Mouse (Mus musculus) kidney, adult 2 months (tissue): ENCODE measurements around the gene Neurl4. TPM values are rescaled to one million over a fixed set of nuclear protein-coding genes. Genes with fewer than 3 reads are reported as not detected.
"Not testable (repeated sequence)": the region's sequence is repeated elsewhere in the genome, so short reads cannot be mapped to it uniquely, and the experiment has no call there.

Experiments
- DNase-seq: peaks from one replicate; pipeline ENCODE4 v3.0.0; 2021
- H3K27ac ChIP-seq: fragments of 200-500 bp; 2 replicates; pipeline ENCODE4 v1.5.1; 2012; ENCODE audit warnings: low read depth, low read length, control low read depth, inconsistent platforms; ENCODE audit not compliant: insufficient read depth
- H3K27me3 ChIP-seq: fragments of 200-500 bp; replicated peaks from 2 replicates; pipeline ENCODE4 v1.6.1; 2012; ENCODE audit warnings: mild to moderate bottlenecking, moderate library complexity, low read length, inconsistent platforms; ENCODE audit not compliant: control insufficient read depth, insufficient read depth
- H3K36me3 ChIP-seq: fragments of 200-500 bp; 2 replicates; pipeline ENCODE4 v1.6.1; 2012; ENCODE audit warnings: mild to moderate bottlenecking, moderate library complexity, low read length, inconsistent platforms; ENCODE audit not compliant: control insufficient read depth, insufficient read depth
- H3K4me1 ChIP-seq: fragments of 200-500 bp; 2 replicates; pipeline ENCODE4 v1.6.1; 2011; ENCODE audit warnings: low read length; ENCODE audit not compliant: control insufficient read depth, insufficient read depth
- H3K4me3 ChIP-seq: fragments of 200-500 bp; 2 replicates; pipeline ENCODE4 v1.5.1; 2011; ENCODE audit warnings: mild to moderate bottlenecking, low read depth, low read length, control low read depth; ENCODE audit not compliant: insufficient read depth
- CTCF ChIP-seq: fragments of 200-500 bp; conservative IDR thresholded peaks from 2 replicates; pipeline ENCODE4 v1.5.1; 2011; ENCODE audit warnings: low read depth, mild to moderate bottlenecking, control low read depth, low read length, moderate library complexity, mixed read lengths; ENCODE audit not compliant: insufficient read depth, insufficient read length
- POLR2A ChIP-seq: fragments of 200-500 bp; IDR thresholded peaks from one replicate; pipeline ENCODE4 v1.6.1; 2011; ENCODE audit warnings: low read depth, low read length, control low read depth
- WGBS: fragments of 180-500 bp; shearing (Covaris S2); methylation state at CpG from one replicate; pipeline ENCODE4 v1.1.7; 2018; 5-methylcytosine and 5-hydroxymethylcytosine counted together
- polyA plus RNA-seq: library from polyadenylated mRNA; depleted of rRNA; stranded (reverse); fragments of >200 nt; gene quantifications from 2 replicates; pipeline ENCODE4 v1.2.3, GENCODE M21; 2012

The Neurl4 gene
- polyA plus RNA-seq, 1 experiment = 72.0 TPM

DNA sequence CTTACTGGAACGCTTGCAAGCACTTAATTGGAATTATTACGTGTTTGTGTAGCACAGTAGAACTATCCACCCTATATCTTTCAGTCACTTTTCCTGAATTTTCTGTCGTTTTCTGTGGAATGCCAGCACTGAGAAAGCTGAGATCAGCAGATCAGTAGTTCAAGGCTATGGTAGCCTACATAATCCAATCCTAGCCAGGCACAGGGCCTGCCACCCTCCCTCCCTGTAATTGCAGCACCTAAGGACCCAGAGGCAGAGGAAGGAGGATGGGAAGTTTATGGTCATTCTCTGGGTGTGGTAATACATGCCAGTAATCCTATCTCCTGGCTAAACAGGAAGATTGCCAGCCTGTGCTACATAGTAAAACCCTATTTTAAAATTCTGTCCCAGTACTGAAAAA lies 21.9 kb downstream of the Neurl4 start:
- no peak overlapping the region for H3K4me3 ChIP-seq
- H3K27me3 ChIP-seq = no peaks in the 10 kb centered on the region
- H3K27ac ChIP-seq = peak overlapping the region; percentile 20; the same call in 1 of the 2 replicates
- H3K4me1 ChIP-seq = peaks cover 6% of the 10 kb centered on the region; the same call in 1 of the 2 replicates
- 53% methylated on average over 3 of the region's 3 CpGs for WGBS
- TF ChIP-seq POLR2A (no peak), CTCF (no peak)
- H3K36me3 ChIP-seq = peaks cover 2% of the 10 kb centered on the region; the same call in 1 of the 2 replicates
- DNase-seq = no peak

DNA sequence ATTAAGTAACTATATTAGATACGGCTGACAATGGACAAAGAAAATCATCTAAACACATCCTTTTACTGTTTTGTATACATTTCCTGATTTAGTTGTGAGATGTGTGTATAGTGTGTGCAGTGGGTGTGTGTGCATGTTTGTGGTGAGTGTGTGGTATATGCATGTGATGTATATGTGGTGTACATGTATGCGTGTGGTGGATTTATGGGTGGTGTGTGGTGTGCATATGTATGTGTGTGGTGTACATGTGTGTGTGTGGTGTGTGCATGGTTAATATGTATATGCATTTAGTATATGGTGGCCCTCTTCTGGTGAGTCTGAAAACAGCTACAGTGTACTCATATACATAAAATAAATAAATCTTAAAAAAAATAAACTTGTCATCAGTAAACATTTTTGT lies 26.6 kb downstream of the Neurl4 start:
- TF ChIP-seq CTCF (no peak), POLR2A (no peak)
- no peaks in the 10 kb centered on the region for H3K27me3 ChIP-seq
- 98% methylated on average over 2 of the region's 2 CpGs for WGBS

DNA sequence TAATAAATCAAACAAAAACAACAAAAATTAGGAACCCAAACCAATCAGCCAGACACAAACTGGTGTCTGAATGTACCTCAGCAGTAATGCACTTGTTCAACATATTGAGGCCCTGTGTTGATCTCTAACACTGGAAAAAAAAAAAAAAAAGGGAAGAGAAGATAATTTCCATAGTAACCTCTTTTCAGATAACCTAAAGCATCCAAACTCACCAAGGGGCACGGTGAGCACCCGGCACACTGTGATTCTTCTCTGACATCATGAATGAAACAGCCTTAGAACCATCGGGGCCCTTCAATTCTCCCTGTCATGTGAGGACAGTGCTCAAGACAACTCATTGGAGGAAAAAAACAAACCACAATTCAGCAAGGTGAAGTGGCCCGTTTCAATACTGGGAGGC lies 28.8 kb downstream of the Neurl4 start:
- TF ChIP-seq POLR2A = no peak
- TF ChIP-seq CTCF = no peak
- Histone ChIP-seq H3K36me3 (no peaks in the 10 kb centered on the region), H3K4me3 (no peak overlapping the region), H3K27ac (no peak overlapping the region), H3K27me3 (no peaks in the 10 kb centered on the region), H3K4me1 (no peaks in the 10 kb centered on the region; the same call in 1 of the 2 replicates)
- 80% methylated on average over 4 of the region's 4 CpGs for WGBS
- DNase-seq = no peak

More for the DNA sequence above, 26.6 kb downstream of the Neurl4 start:
- no peak overlapping the region for H3K4me3 ChIP-seq
- H3K4me1 ChIP-seq = peaks cover 3% of the 10 kb centered on the region; the same call in 1 of the 2 replicates
- no peak for DNase-seq
- H3K27ac ChIP-seq = no peak overlapping the region
- no peaks in the 10 kb centered on the region for H3K36me3 ChIP-seq

DNA sequence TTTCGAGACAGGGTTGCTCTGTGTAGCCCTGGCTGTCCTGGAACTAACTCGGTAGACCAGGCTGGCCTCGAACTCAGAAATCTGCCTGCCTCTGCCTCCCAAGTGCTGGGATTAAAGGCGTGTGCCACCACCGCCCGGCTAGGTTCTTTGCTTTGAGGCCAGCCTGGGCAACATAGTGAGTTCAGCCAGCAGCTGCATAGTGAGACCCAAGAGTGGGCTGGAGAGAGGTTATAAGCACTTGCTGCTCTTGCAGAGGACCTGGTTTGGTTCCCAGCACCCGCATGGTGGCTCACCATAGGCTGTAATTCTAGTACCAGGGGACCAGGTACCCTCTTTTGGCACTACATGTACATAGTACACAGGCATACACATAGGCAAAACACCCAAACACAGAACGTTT lies 29.3 kb downstream of the Neurl4 start:
- WGBS = 90% methylated on average over 8 of the region's 8 CpGs
- not testable (repeated sequence) for H3K27ac ChIP-seq, H3K27me3 ChIP-seq, H3K36me3 ChIP-seq, H3K4me3 ChIP-seq, H3K4me1 ChIP-seq, DNase-seq

DNA sequence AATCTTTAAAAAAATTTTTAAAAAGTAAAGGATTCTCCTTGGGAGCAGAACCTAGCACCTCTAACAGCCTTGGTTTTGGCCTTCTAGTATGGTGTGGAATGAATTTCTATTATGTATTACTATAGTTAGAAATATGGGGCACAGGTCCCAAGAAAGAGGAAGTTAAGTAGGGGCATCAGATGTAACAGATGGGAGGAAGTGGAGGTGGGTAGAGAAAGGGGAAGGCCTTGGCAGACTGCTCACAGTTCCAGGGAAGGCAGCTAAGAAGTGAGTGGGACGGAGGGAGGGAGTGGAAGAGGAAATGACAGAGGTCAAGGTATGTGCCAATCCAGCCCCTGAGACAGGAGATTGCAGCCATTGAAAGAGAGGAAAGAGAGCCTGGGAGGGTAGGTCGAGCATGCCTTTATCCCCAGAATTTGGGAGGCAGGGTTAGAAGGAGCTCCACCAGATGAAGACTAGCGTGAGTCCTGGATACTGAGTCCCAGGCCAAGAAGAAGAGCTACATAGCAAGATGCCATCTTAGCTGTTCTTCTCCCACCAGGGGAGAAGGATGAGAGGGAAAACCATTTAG lies 30.2 kb downstream of the Neurl4 start:
- no peak overlapping the region for H3K4me3 ChIP-seq

DNA sequence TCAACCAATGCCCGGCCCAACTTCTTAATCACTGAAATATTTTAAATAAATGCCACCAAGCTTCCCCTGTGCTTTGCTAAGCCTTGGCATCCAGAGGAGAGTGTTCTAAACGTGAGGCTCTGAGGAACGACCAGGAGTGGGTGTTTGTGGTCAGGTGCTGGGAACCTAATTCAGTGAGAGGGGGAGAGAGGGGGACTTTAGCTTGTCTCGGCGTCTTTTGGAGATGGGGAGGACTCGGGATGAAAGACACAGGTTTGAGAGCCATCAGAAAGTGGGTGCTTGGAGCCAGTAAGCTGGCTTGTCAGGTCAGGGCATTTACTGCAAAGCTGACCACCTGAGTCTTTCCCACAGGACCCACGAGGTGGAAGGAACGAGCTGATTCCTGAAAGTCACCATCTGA lies 30.9 kb downstream of the Neurl4 start:
- DNase-seq = no peak
- H3K4me3 ChIP-seq = no peak overlapping the region
- TF ChIP-seq POLR2A (no peak), CTCF (no peak)
- 0 out of 2 replicates have a peak, but pooled peaks cover 1% of the 10 kb centered on the region for H3K27me3 ChIP-seq
- peaks cover 5% of the 10 kb centered on the region for H3K4me1 ChIP-seq
- no peak overlapping the region for H3K27ac ChIP-seq
- WGBS = 73% methylated on average over 8 of the region's 8 CpGs
- H3K36me3 ChIP-seq = no peaks in the 10 kb centered on the region

More for the DNA sequence above, 30.2 kb downstream of the Neurl4 start:
- peaks cover 2% of the 10 kb centered on the region; the same call in 1 of the 2 replicates for H3K4me1 ChIP-seq
- TF ChIP-seq POLR2A (no peak), CTCF (no peak)
- 0 out of 2 replicates have a peak, but pooled peaks cover under 1% of the 10 kb centered on the region for H3K27me3 ChIP-seq
- no peaks in the 10 kb centered on the region for H3K36me3 ChIP-seq
- 71% methylated on average over 3 of the region's 3 CpGs for WGBS
- DNase-seq = no peak
- no peak overlapping the region for H3K27ac ChIP-seq

DNA sequence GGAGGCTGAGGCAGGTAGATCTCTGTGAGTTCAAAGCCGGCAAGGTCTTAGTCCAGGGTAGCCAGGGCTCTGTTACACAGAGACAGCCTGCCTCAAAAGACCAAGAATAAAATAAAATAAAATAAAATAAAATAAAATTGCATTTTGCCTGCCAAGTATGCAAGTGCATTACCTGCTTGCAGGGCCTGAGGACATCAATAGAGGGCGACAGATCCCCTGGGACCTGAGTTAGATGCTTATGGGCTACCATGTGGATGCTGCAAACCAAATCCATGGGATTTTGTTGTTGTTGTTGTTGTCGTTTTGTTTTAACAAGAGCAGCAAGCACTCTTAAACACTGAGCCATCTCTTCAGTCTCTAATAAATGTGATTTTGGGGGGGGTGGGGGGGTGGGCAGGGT lies 31.4 kb downstream of the Neurl4 start:
- WGBS = 43% methylated on average over 3 of the region's 3 CpGs
- H3K4me3 ChIP-seq = no peak overlapping the region
- 0 out of 2 replicates have a peak, but pooled peaks cover 1% of the 10 kb centered on the region for H3K27me3 ChIP-seq
- peaks cover 9% of the 10 kb centered on the region for H3K4me1 ChIP-seq
- TF ChIP-seq POLR2A (no peak), CTCF (peak; percentile 52)
- DNase-seq = no peak
- H3K27ac ChIP-seq = no peak overlapping the region
- no peaks in the 10 kb centered on the region for H3K36me3 ChIP-seq
